ENCODE assay signal across 15 mouse cellular contexts in the genomic region with DNA sequence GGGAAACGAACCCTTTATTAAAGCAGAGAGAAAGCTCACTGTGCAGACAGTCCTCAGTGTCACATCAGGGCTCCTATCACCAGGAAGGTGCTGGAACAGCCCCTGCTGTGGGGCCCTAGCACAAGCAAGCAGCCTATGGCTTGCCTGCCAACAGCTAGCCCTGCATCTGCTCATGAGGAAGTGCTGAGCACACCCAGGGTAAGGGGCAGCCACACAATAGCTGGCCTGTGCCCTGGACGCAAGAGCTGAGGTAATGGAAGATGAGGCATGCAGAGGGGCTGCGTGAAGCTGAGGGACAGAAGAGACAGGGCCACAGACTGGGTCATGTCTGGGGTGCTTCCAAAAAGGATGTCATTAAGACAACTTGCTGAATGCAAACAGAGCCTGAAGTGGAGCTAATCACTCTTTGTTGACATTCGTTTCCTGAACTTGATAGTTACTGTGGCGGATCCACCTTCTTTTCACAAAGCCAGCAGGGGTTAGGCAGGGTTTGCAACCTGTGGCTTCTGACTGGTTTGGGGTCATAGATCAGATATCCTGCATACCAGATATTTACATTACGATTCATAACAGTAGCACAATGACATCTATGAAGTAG.
DNase-seq lines count a peak whose midpoint lies in the region; ATAC-seq and TF ChIP-seq lines count a peak whose summit lies in the region.
"Had no signal": no experiment of that assay in that cellular context is flagged by ENCODE, and none has a peak within 500 bp of the region (broad histone marks: within the 10 kb centered on the region; RNA-seq: fewer than 3 reads in every experiment).

No protein-coding gene starts in this region.

- H3K27ac ChIP-seq in heart, embryonic 10.5 days, result peak overlapping the region; percentile 79
- H3K27ac ChIP-seq in midbrain, embryonic 13.5 days, result no peak overlapping the region
- no peak overlapping the region for H3K27ac ChIP-seq in midbrain, embryonic 15.5 days
- peak overlapping the region; percentile 74 for H3K27ac ChIP-seq in intestine, embryonic 16.5 days (ENCODE audit: low read length)
- no peak overlapping the region for H3K27ac ChIP-seq in stomach, postnatal 0 days (replicated peaks)
- H3K27ac ChIP-seq in gastrocnemius, adult 2 months, result no peak overlapping the region
- H3K27ac ChIP-seq: heart, adult 2 months had no signal

- H3K36me3 ChIP-seq in heart, embryonic 10.5 days, result no peaks in the 10 kb centered on the region
- H3K36me3 ChIP-seq in midbrain, embryonic 13.5 days, result no peaks in the 10 kb centered on the region
- no peaks in the 10 kb centered on the region for H3K36me3 ChIP-seq in midbrain, embryonic 15.5 days (replicated peaks)
- H3K36me3 ChIP-seq in intestine, embryonic 16.5 days (ENCODE audit: control insufficient read depth, insufficient read depth, low read length), result no peaks in the 10 kb centered on the region
- no peaks in the 10 kb centered on the region for H3K36me3 ChIP-seq in stomach, postnatal 0 days (ENCODE audit: control insufficient read depth, insufficient read depth, low read length)

- no peak for ATAC-seq in midbrain, embryonic 13.5 days
- no peak for ATAC-seq in midbrain, embryonic 15.5 days (replicated peaks)
- ATAC-seq in intestine, embryonic 16.5 days, result peak; percentile 81
- ATAC-seq in stomach, postnatal 0 days (ENCODE audit: low FRiP score, low TSS enrichment), result peak; percentile 19; the same call in 1 of the 2 replicates
- ATAC-seq: forebrain, postnatal 0 days; Patski had no signal

- intact Hi-C loops in gastrocnemius, adult 2 months (cut with DNase I), result no loop called here

- H3K27me3 ChIP-seq in heart, embryonic 10.5 days (ENCODE audit: insufficient read depth, poor library complexity, severe bottlenecking), result no peaks in the 10 kb centered on the region
- peaks cover 5% of the 10 kb centered on the region; the same call in 1 of the 2 replicates for H3K27me3 ChIP-seq in midbrain, embryonic 13.5 days
- no peaks in the 10 kb centered on the region; the same call in 1 of the 2 replicates for H3K27me3 ChIP-seq in midbrain, embryonic 15.5 days (replicated peaks)
- no peaks in the 10 kb centered on the region for H3K27me3 ChIP-seq in intestine, embryonic 16.5 days (replicated peaks; ENCODE audit: control insufficient read depth, insufficient read depth, low read length)
- no peaks in the 10 kb centered on the region for H3K27me3 ChIP-seq in stomach, postnatal 0 days (ENCODE audit: control insufficient read depth, insufficient read depth, low read length)
- H3K27me3 ChIP-seq: Patski had no signal

- 20% methylated on average over 6 of the region's 6 CpGs for WGBS in heart, embryonic 10.5 days
- 35% methylated on average over 6 of the region's 6 CpGs for WGBS in midbrain, embryonic 13.5 days
- 36% methylated on average over 6 of the region's 6 CpGs for WGBS in midbrain, embryonic 15.5 days
- WGBS in intestine, embryonic 16.5 days, result 14% methylated on average over 6 of the region's 6 CpGs
- 25% methylated on average over 6 of the region's 6 CpGs for WGBS in stomach, postnatal 0 days

- TF ChIP-seq CTCF in stomach, postnatal 0 days (IDR thresholded peaks at IDR 0.05; ENCODE audit: low read depth), result no peak
- TF ChIP-seq CTCF in gastrocnemius, adult 2 months (IDR thresholded peaks at IDR 0.05), result no peak

- peak overlapping the region; percentile 29; the same call in 1 of the 2 replicates for H3K4me3 ChIP-seq in heart, embryonic 10.5 days
- H3K4me3 ChIP-seq in midbrain, embryonic 13.5 days (replicated peaks), result no peak overlapping the region
- no peak overlapping the region for H3K4me3 ChIP-seq in midbrain, embryonic 15.5 days
- H3K4me3 ChIP-seq in intestine, embryonic 16.5 days (ENCODE audit: low read length), result no peak overlapping the region
- no peak overlapping the region for H3K4me3 ChIP-seq in stomach, postnatal 0 days (ENCODE audit: low read depth, low read length)
- H3K4me3 ChIP-seq in gastrocnemius, adult 2 months, result no peak overlapping the region
- H3K4me3 ChIP-seq: heart, adult 2 months had no signal

- peaks cover 84% of the 10 kb centered on the region for H3K4me1 ChIP-seq in heart, embryonic 10.5 days
- H3K4me1 ChIP-seq in midbrain, embryonic 13.5 days (replicated peaks), result peaks cover 12% of the 10 kb centered on the region
- H3K4me1 ChIP-seq in midbrain, embryonic 15.5 days, result peaks cover 8% of the 10 kb centered on the region
- peaks cover 39% of the 10 kb centered on the region for H3K4me1 ChIP-seq in intestine, embryonic 16.5 days (ENCODE audit: control insufficient read depth, insufficient read depth, low read length)
- no peaks in the 10 kb centered on the region; the same call in 1 of the 2 replicates for H3K4me1 ChIP-seq in stomach, postnatal 0 days (replicated peaks; ENCODE audit: control insufficient read depth, insufficient read depth)

- TF ChIP-seq EP300 in stomach, postnatal 0 days (optimal IDR thresholded peaks at IDR 0.05), result no peak

- H3K9ac ChIP-seq in midbrain, embryonic 13.5 days (replicated peaks), result peak overlapping the region; percentile 19; the same call in 1 of the 2 replicates
- no peak overlapping the region for H3K9ac ChIP-seq in midbrain, embryonic 15.5 days
- no peak overlapping the region for H3K9ac ChIP-seq in intestine, embryonic 16.5 days (ENCODE audit: low read depth, low read length)
- no peak overlapping the region for H3K9ac ChIP-seq in stomach, postnatal 0 days (ENCODE audit: low read length)
- H3K9ac ChIP-seq: forebrain, postnatal 0 days had no signal

- peak; percentile 85 for DNase-seq in heart, embryonic 10.5 days (ENCODE audit: low spot score)
- no peak for DNase-seq in heart, adult 8-10 months (ENCODE audit: low spot score)
- peak; percentile 49 for DNase-seq in stomach, postnatal 0 days (ENCODE audit: low spot score)
- DNase-seq in gastrocnemius, adult 2 months, result no peak
- DNase-seq in embryo, embryonic 9.5 days (ENCODE audit: extremely low spot score), result no peak
- DNase-seq: adrenal gland, postnatal 36 days; cerebellum, adult 18-20 months; forebrain, postnatal 0 days; kidney, adult 8-10 months; thymus, adult 18-20 months had no signal

- H3K4me2 ChIP-seq in midbrain, embryonic 13.5 days (replicated peaks), result no peak overlapping the region
- H3K4me2 ChIP-seq in midbrain, embryonic 15.5 days, result no peak overlapping the region
- no peak overlapping the region for H3K4me2 ChIP-seq in intestine, embryonic 16.5 days (ENCODE audit: low read depth, low read length)
- H3K4me2 ChIP-seq in stomach, postnatal 0 days (replicated peaks; ENCODE audit: low read depth), result no peak overlapping the region

- no peaks in the 10 kb centered on the region for H3K9me3 ChIP-seq in heart, embryonic 10.5 days
- no peaks in the 10 kb centered on the region for H3K9me3 ChIP-seq in midbrain, embryonic 13.5 days
- H3K9me3 ChIP-seq in midbrain, embryonic 15.5 days, result no peaks in the 10 kb centered on the region
- H3K9me3 ChIP-seq in intestine, embryonic 16.5 days (ENCODE audit: control insufficient read depth, low read length), result no peaks in the 10 kb centered on the region
- H3K9me3 ChIP-seq in stomach, postnatal 0 days (ENCODE audit: control insufficient read depth, low read length), result no peaks in the 10 kb centered on the region

Comparison
In these comparisons a context has a peak if more than half of its experiments do, and no peak if none do; other contexts are left out.
1. DNase-seq: peak in heart, embryonic 10.5 days (single experiment) and stomach, postnatal 0 days (single experiment); none in heart, adult 8-10 months (single experiment), gastrocnemius, adult 2 months (single experiment) and embryo, embryonic 9.5 days (single experiment).
2. H3K27ac ChIP-seq: peak in heart, embryonic 10.5 days (single experiment) and intestine, embryonic 16.5 days (single experiment); none in midbrain, embryonic 13.5 days (single experiment), midbrain, embryonic 15.5 days (single experiment), stomach, postnatal 0 days (single experiment) and gastrocnemius, adult 2 months (single experiment).
3. ATAC-seq: peak in intestine, embryonic 16.5 days (single experiment) and stomach, postnatal 0 days (single experiment); none in midbrain, embryonic 13.5 days (single experiment) and midbrain, embryonic 15.5 days (single experiment).